Mouse (Mus musculus): ENCODE results near the gene Cst6.

DNA sequence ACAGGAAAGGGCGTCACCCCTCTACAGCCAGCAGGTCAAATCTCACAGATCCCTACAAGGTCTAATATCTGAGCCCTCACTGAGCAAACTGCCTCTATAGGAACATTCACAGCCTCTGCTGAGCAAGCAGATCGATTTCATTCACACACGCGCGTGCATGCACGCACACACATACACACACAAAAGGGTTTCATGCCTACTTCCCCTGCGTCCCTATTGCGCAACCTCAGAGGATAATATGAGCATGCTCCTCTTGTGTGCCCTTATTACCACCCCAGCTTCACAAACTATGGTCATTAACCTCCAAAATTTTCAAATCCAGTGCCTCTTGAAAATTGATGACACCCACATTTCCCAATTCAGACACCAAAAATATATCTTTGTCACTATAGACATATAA, 36.2 kb downstream of the Cst6 start:
- TF ChIP-seq CTCF (IDR thresholded peaks at IDR 0.05; ENCODE audit: low read depth, low read length) (no peak), POLR2A (IDR thresholded peaks at IDR 0.05; ENCODE audit: extremely low read depth, insufficient read depth, low read length) (no peak)
